Mouse (Mus musculus) erythroblast, embryonic 14.5 days (primary cell): Measurements from ENCODE around the gene Sh3pxd2a.

ENCODE experiments used
- GATA1 ChIP-seq: IDR thresholded peaks from 2 replicates; pipeline ENCODE4 v1.6.1; 2012; ENCODE audit warnings: low read length, inconsistent platforms, mixed read lengths
- TAL1 ChIP-seq: IDR thresholded peaks from 3 replicates; pipeline ENCODE4 v1.6.1; 2012; ENCODE audit warnings: low read length, inconsistent platforms, mixed read lengths

GRCm38 (mm10) chr19:47511294-47511675 is 47.1 kb upstream of the Sh3pxd2a start:
- TF ChIP-seq GATA1 (no peak), TAL1 (no peak)
